Mouse (Mus musculus) ovary, postnatal 10 days (tissue): ENCODE measurements around the gene Eef1b2.
"Not testable (repeated sequence)": the region's sequence is repeated elsewhere in the genome, so short reads cannot be mapped to it uniquely, and the experiment has no call there.

Source experiments
- DNase-seq: peaks from one replicate; pipeline ENCODE4 v3.0.0; 2022; ENCODE audit warnings: low spot score

Gene Eef1b2

GRCm38 (mm10) chr1:63176604-63177421, at the start of gene Eef1b2, which contains the start of gene Ndufs1:
Gene Eef1b2, plus strand, starts transcription at chr1:63176825.
Gene Ndufs1, minus strand, starts transcription at chr1:63176833.
- peak; percentile 90 for DNase-seq

GRCm38 (mm10) chr1:63129273-63129672, 47.4 kb upstream of the Eef1b2 start:
- no peak for DNase-seq

GRCm38 (mm10) chr1:63129857-63130690, 46.6 kb upstream of the Eef1b2 start:
- no peak for DNase-seq

- no peak for DNase-seq
These were observed 45.7 kb upstream of the Eef1b2 start for GRCm38 (mm10) chr1:63130883-63131282.

- no peak for DNase-seq
These were observed 44.9 kb upstream of the Eef1b2 start for GRCm38 (mm10) chr1:63131766-63132165.

GRCm38 (mm10) chr1:63134530-63134929, 42.1 kb upstream of the Eef1b2 start:
- DNase-seq: no peak

GRCm38 (mm10) chr1:63137971-63138370, 38.7 kb upstream of the Eef1b2 start:
- DNase-seq: no peak

GRCm38 (mm10) chr1:63138586-63138985, 38.0 kb upstream of the Eef1b2 start:
- not testable (repeated sequence) for DNase-seq

- no peak for DNase-seq
These were observed 36.4 kb upstream of the Eef1b2 start for GRCm38 (mm10) chr1:63140231-63140630.

GRCm38 (mm10) chr1:63168638-63169037, 8.0 kb upstream of the Eef1b2 start:
- no peak for DNase-seq

- no peak for DNase-seq
These were observed 772 bp upstream of the Eef1b2 start for GRCm38 (mm10) chr1:63175853-63176252.

GRCm38 (mm10) chr1:63176259-63176603, 394 bp upstream of the Eef1b2 start:
- DNase-seq: no peak

GRCm38 (mm10) chr1:63178308-63178707, 1.7 kb downstream of the Eef1b2 start:
- DNase-seq: no peak

GRCm38 (mm10) chr1:63180122-63180521, 3.5 kb downstream of the Eef1b2 start:
- DNase-seq: no peak

GRCm38 (mm10) chr1:63180575-63180974, 4.0 kb downstream of the Eef1b2 start:
- not testable (repeated sequence) for DNase-seq

- DNase-seq: peak; percentile 68
These were observed 4.4 kb downstream of the Eef1b2 start for GRCm38 (mm10) chr1:63181019-63181418.

- no peak for DNase-seq
These were observed 4.9 kb downstream of the Eef1b2 start for GRCm38 (mm10) chr1:63181480-63181879.

- peak; percentile 23 for DNase-seq
These were observed 5.6 kb downstream of the Eef1b2 start for GRCm38 (mm10) chr1:63182212-63182611.

- peak; percentile 13 for DNase-seq
These were observed 6.1 kb downstream of the Eef1b2 start for GRCm38 (mm10) chr1:63182636-63183270.

GRCm38 (mm10) chr1:63185430-63185829, 8.8 kb downstream of the Eef1b2 start:
- not testable (repeated sequence) for DNase-seq

- no peak for DNase-seq
These were observed 11.9 kb downstream of the Eef1b2 start for GRCm38 (mm10) chr1:63188536-63188935.

GRCm38 (mm10) chr1:63190851-63191250, 14.2 kb downstream of the Eef1b2 start:
- DNase-seq: no peak
